Mouse (Mus musculus) central nervous system, embryonic 18 days (tissue): Measurements from ENCODE around the gene Vmn1r197. TPM values are rescaled to one million over a fixed set of nuclear protein-coding genes. Genes with fewer than 3 reads are reported as not detected.

Experiments
- polyA plus RNA-seq: library from polyadenylated mRNA; depleted of rRNA; stranded (reverse); fragments of >200 nt; gene quantifications from 2 replicates; pipeline ENCODE4 v1.2.3, GENCODE M21; 2012; rRNA removed

Gene Vmn1r197
- polyA plus RNA-seq: not detected in 2 replicates

DNA sequence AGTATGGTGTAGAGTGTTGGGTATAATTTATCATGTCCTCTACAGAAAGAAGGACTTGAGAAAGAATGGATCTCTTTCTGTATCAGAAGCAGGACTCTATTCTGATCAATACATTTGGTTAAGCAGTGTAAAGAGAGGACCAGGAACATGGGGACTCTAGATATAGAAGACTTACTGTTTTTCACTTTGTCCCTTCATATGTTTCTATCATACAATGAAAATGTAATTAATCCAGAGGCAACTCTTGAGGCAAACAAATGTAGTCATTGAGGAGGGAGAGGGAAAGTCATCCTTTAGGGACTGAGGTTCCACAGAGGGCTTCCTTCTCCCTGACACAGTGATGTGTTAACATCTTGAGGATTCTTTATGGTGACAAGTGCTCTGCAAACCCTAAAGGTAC is at the start of gene Vmn1r197:
Gene Vmn1r197 (plus strand): TSS at position 301 of the 400 bp plus-strand sequence.

DNA sequence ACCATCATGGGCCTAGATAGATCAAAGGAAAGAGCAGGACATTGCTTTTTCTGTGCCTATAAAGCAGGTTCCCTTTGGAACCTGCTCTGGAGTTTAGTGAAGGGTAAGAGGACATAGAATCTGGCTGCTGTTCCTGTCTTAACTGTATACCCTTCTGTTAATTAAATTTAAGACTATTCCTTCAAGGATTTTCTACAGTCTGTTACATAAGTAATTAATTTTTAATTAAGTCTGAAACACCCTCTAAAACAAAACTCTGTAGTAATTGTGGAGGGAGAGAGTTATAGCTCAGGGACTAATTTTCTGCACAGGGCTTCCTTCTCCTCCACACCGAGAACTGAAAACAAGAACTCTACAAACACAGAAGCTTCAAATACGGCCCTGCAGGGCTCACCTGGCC is 34.8 kb upstream of the Vmn1r197 start, which contains the start of gene Vmn1r196:
Gene Vmn1r196 (plus strand): TSS at position 301 of the 400 bp plus-strand sequence.

GRCm38 (mm10) chr13:22350064-22350463 is 25.7 kb downstream of the Vmn1r197 start, which contains the start of gene Vmn1r198:
Gene Vmn1r198, plus strand, starts transcription at chr13:22350364.

GRCm38 (mm10) chr13:22379518-22379917 is 55.1 kb downstream of the Vmn1r197 start, which contains the start of gene Vmn1r199:
Gene Vmn1r199, plus strand, starts transcription at chr13:22379818.

Other genes starting within 250 kb of the Vmn1r197 start
- gene Vmn1r188, start 240.1 kb upstream of the Vmn1r197 start, polyA plus RNA-seq: 0.01 TPM in 2 replicates
- not detected in 2 replicates for gene Vmn1r189, start 218.8 kb upstream of the Vmn1r197 start, polyA plus RNA-seq
- not detected in 2 replicates for gene Vmn1r191, start 140.6 kb upstream of the Vmn1r197 start, polyA plus RNA-seq
- gene Vmn1r192, start 133.4 kb upstream of the Vmn1r197 start, polyA plus RNA-seq: not detected in 2 replicates
- not detected in 2 replicates for gene Vmn1r193, start 101.4 kb upstream of the Vmn1r197 start, polyA plus RNA-seq
- not detected in 2 replicates for gene Vmn1r194, start 80.4 kb upstream of the Vmn1r197 start, polyA plus RNA-seq
- not detected in 2 replicates for gene Vmn1r195, start 54.1 kb upstream of the Vmn1r197 start, polyA plus RNA-seq
- not detected in 2 replicates for gene Vmn1r196, start 34.7 kb upstream of the Vmn1r197 start, polyA plus RNA-seq
- gene Vmn1r198, start 25.8 kb downstream of the Vmn1r197 start, polyA plus RNA-seq: not detected in 2 replicates
- gene Vmn1r199, start 55.2 kb downstream of the Vmn1r197 start, polyA plus RNA-seq: not detected in 2 replicates
- gene Vmn1r200, start 65.8 kb downstream of the Vmn1r197 start, polyA plus RNA-seq: 0.05 TPM in 2 replicates
- gene Vmn1r201, start 147.3 kb downstream of the Vmn1r197 start, polyA plus RNA-seq: not detected in 2 replicates
- gene Vmn1r202, start 180.8 kb downstream of the Vmn1r197 start, polyA plus RNA-seq: 0.01 TPM in 1 of 2 replicates, not detected in the other
- gene Vmn1r203, start 193.5 kb downstream of the Vmn1r197 start, polyA plus RNA-seq: not detected in 2 replicates
- not detected in 2 replicates for gene Vmn1r204, start 228.6 kb downstream of the Vmn1r197 start, polyA plus RNA-seq